8 mouse cellular contexts compared by ENCODE assay signal in genomic region chr16:92428197-92428950, GRCm38 (mm10). TPM values are rescaled to one million over a fixed set of nuclear protein-coding genes. Genes with fewer than 3 reads are reported as not detected.
DNase-seq lines count a peak whose midpoint lies in the region.
"Had no signal": no experiment of that assay in that cellular context is flagged by ENCODE, and none has a peak within 500 bp of the region (broad histone marks: within the 10 kb centered on the region; RNA-seq: fewer than 3 reads in every experiment).

No protein-coding gene starts in this region.

- peak; percentile 39 for DNase-seq in right cerebral cortex, adult 18-20 months
- no peak for DNase-seq in right cerebral cortex, adult 2 months (ENCODE audit: low spot score in 2 of 2)
- DNase-seq in heart, adult 11 months, result peak; percentile 98
- peak; percentile 39 for DNase-seq in kidney, adult 18-20 months
- peak; percentile 78 for DNase-seq in lung, postnatal 36 days
- DNase-seq in layer of hippocampus, adult 18-20 months (ENCODE audit: low spot score in 2 of 2), result no peak
- DNase-seq in cerebellum, postnatal 36 days, result no peak
- DNase-seq: liver, embryonic 13.5 days had no signal

RNA-seq across cellular contexts. Expression of gene Rcan1, which starts 42.3 kb away (rescaled TPM):
- 10 to 100 TPM; 46.9 to 48.9 TPM for total RNA-seq in layer of hippocampus, adult 18-20 months (2021)

RNA-seq across cellular contexts. Expression of gene Clic6, which starts 57.2 kb away (rescaled TPM):
- total RNA-seq in layer of hippocampus, adult 18-20 months (2021), result 1 to 10 TPM; 3.1 to 4.1 TPM

Comparison
In these comparisons a context has a peak if more than half of its experiments do, and no peak if none do; other contexts are left out.
1. DNase-seq: peak in right cerebral cortex, adult 18-20 months (single experiment), heart, adult 11 months (single experiment), kidney, adult 18-20 months (single experiment) and lung, postnatal 36 days (single experiment); none in right cerebral cortex, adult 2 months (0 of 2), layer of hippocampus, adult 18-20 months (0 of 2) and cerebellum, postnatal 36 days (0 of 2).